Mouse (Mus musculus): ENCODE results near the gene Gm13305.
"Not testable (repeated sequence)": the region's sequence is repeated elsewhere in the genome, so short reads cannot be mapped to it uniquely, and the experiment has no call there.

Gm13305 gene

GRCm38 (mm10) chr4:42168503-42168902, at the start of gene Gm13305:
TSS of gene Gm13305 (minus strand) at chr4:42168603.
- not testable (repeated sequence) for DNase-seq (ENCODE audit: low read depth, low spot score)

GRCm38 (mm10) chr4:42184980-42185372, 16.6 kb upstream of the Gm13305 start:
- DNase-seq (ENCODE audit: low read depth, low spot score): not testable (repeated sequence)

GRCm38 (mm10) chr4:42184324-42184979, 16.0 kb upstream of the Gm13305 start:
- not testable (repeated sequence) for DNase-seq (ENCODE audit: low read depth, low spot score)

- DNase-seq (ENCODE audit: low read depth, low spot score): not testable (repeated sequence)
Measured at GRCm38 (mm10) chr4:42183234-42184197, 15.1 kb upstream of the Gm13305 start.

GRCm38 (mm10) chr4:42178243-42178642, 9.8 kb upstream of the Gm13305 start:
- DNase-seq (ENCODE audit: low read depth, low spot score): not testable (repeated sequence)

GRCm38 (mm10) chr4:42153136-42153535, 15.3 kb downstream of the Gm13305 start, which contains the start of gene Gm13306:
TSS of gene Gm13306 (plus strand) at chr4:42153436.
- not testable (repeated sequence) for DNase-seq (ENCODE audit: low read depth, low spot score)

GRCm38 (mm10) chr4:42114517-42114916, 53.9 kb downstream of the Gm13305 start, which contains the start of gene Gm13304:
TSS of gene Gm13304 (plus strand) at chr4:42114817.
- DNase-seq (ENCODE audit: low read depth, low spot score): not testable (repeated sequence)
